Mouse (Mus musculus) heart, embryonic 16.5 days (tissue): ENCODE measurements at regions not wholly inside any gene's neighbourhood (a gene's known extent, or its start where the extent isn't known, plus 50 kb on each side); places are given as distances from the start of the nearest gene placed in this dataset.

Source experiments
- ATAC-seq: fragments of 200-750 bp; cut with Nextera tagmentation; replicated peaks from 2 replicates; pipeline ENCODE4 v1.8.0; 2017; ENCODE audit warnings: moderate number of reproducible peaks; ENCODE audit not compliant: insufficient read depth, low FRiP score; ENCODE audit errors: extremely low read depth
- H3K27ac ChIP-seq: fragments of 300-500 bp; sonication (generic); 2 replicates; pipeline ENCODE4 v1.5.1; 2014; ENCODE audit warnings: mild to moderate bottlenecking, low read length, control low read depth, moderate library complexity
- H3K27me3 ChIP-seq: fragments of 300-500 bp; sonication (generic); 2 replicates; pipeline ENCODE4 v1.6.1; 2014; ENCODE audit warnings: low read length, mixed read lengths; ENCODE audit not compliant: control insufficient read depth, insufficient read depth
- H3K36me3 ChIP-seq: fragments of 300-500 bp; sonication (generic); 2 replicates; pipeline ENCODE4 v1.6.1; 2014; ENCODE audit not compliant: control insufficient read depth, insufficient read depth
- H3K4me1 ChIP-seq: fragments of 300-500 bp; sonication (generic); 2 replicates; pipeline ENCODE4 v1.6.1; 2014; ENCODE audit warnings: low read length, mixed read lengths; ENCODE audit not compliant: control insufficient read depth, insufficient read depth
- H3K4me2 ChIP-seq: fragments of 300-500 bp; sonication (generic); 2 replicates; pipeline ENCODE4 v1.6.1; 2014; ENCODE audit warnings: low read depth, mild to moderate bottlenecking, control low read depth, low read length
- H3K4me3 ChIP-seq: fragments of 300-500 bp; sonication (generic); 2 replicates; pipeline ENCODE4 v1.5.1; 2014; ENCODE audit warnings: mild to moderate bottlenecking, control low read depth, low read length
- H3K9ac ChIP-seq: fragments of 300-500 bp; sonication (generic); 2 replicates; pipeline ENCODE4 v1.6.1; 2014; ENCODE audit warnings: low read length, control low read depth
- H3K9me3 ChIP-seq: fragments of 300-500 bp; sonication (generic); replicated peaks from 2 replicates; pipeline ENCODE4 v1.6.1; 2016; ENCODE audit warnings: low read length; ENCODE audit not compliant: control insufficient read depth
- WGBS: fragments of 180-500 bp; shearing (Covaris S2); extraction: QIAGEN DNeasy Blood & Tissue Kit; methylation state at CpG from one replicate; pipeline ENCODE4 v1.1.7; 2014; 5-methylcytosine and 5-hydroxymethylcytosine counted together

GRCm38 (mm10) chr12:91980321-91980720 is 131.4 kb upstream of the Sel1l start:
- Histone ChIP-seq H3K4me1 (no peaks in the 10 kb centered on the region), H3K27me3 (no peaks in the 10 kb centered on the region), H3K9ac (no peak overlapping the region), H3K4me3 (no peak overlapping the region), H3K36me3 (no peaks in the 10 kb centered on the region), H3K9me3 (no peaks in the 10 kb centered on the region), H3K4me2 (no peak overlapping the region), H3K27ac (no peak overlapping the region)
- no peak for ATAC-seq
- 73% methylated on average over 7 of the region's 7 CpGs for WGBS

- H3K4me3 ChIP-seq = no peak overlapping the region
- H3K36me3 ChIP-seq = no peaks in the 10 kb centered on the region
- H3K27ac ChIP-seq = no peak overlapping the region
- no peaks in the 10 kb centered on the region for H3K9me3 ChIP-seq
- no peaks in the 10 kb centered on the region for H3K4me1 ChIP-seq
- WGBS = 45% methylated on average over 1 of the region's 1 CpGs
- ATAC-seq = no peak
- H3K9ac ChIP-seq = no peak overlapping the region
- no peaks in the 10 kb centered on the region for H3K27me3 ChIP-seq
- no peak overlapping the region for H3K4me2 ChIP-seq
Observed at GRCm38 (mm10) chr12:91971045-91971444, 122.1 kb upstream of the Sel1l start.

GRCm38 (mm10) chr12:91965937-91966336 is 117.0 kb upstream of the Sel1l start:
- H3K36me3 ChIP-seq = no peaks in the 10 kb centered on the region
- 82% methylated on average over 1 of the region's 1 CpGs for WGBS
- no peaks in the 10 kb centered on the region for H3K9me3 ChIP-seq
- H3K4me3 ChIP-seq = no peak overlapping the region
- no peak overlapping the region for H3K27ac ChIP-seq
- H3K4me2 ChIP-seq = no peak overlapping the region
- no peak for ATAC-seq
- peaks cover 6% of the 10 kb centered on the region for H3K4me1 ChIP-seq
- no peak overlapping the region for H3K9ac ChIP-seq
- no peaks in the 10 kb centered on the region for H3K27me3 ChIP-seq

GRCm38 (mm10) chr12:91963239-91963638 is 114.3 kb upstream of the Sel1l start:
- no peaks in the 10 kb centered on the region for H3K27me3 ChIP-seq
- no peaks in the 10 kb centered on the region for H3K9me3 ChIP-seq
- H3K4me2 ChIP-seq = no peak overlapping the region
- no peak overlapping the region for H3K27ac ChIP-seq
- H3K36me3 ChIP-seq = no peaks in the 10 kb centered on the region
- ATAC-seq = no peak
- H3K4me1 ChIP-seq = peaks cover 6% of the 10 kb centered on the region
- H3K9ac ChIP-seq = no peak overlapping the region
- 30% methylated on average over 5 of the region's 5 CpGs for WGBS
- H3K4me3 ChIP-seq = no peak overlapping the region

GRCm38 (mm10) chr12:91958086-91958485 is 109.1 kb upstream of the Sel1l start:
- no peak for ATAC-seq
- Histone ChIP-seq H3K36me3 (no peaks in the 10 kb centered on the region), H3K9me3 (no peaks in the 10 kb centered on the region), H3K4me2 (no peak overlapping the region), H3K27me3 (no peaks in the 10 kb centered on the region), H3K9ac (no peak overlapping the region), H3K27ac (no peak overlapping the region), H3K4me1 (peaks cover 2% of the 10 kb centered on the region; the same call in 1 of the 2 replicates), H3K4me3 (no peak overlapping the region)
- WGBS = 27% methylated on average over 4 of the region's 4 CpGs

- WGBS = 62% methylated on average over 3 of the region's 3 CpGs
- no peak for ATAC-seq
- Histone ChIP-seq H3K36me3 (no peaks in the 10 kb centered on the region), H3K9me3 (no peaks in the 10 kb centered on the region), H3K4me2 (no peak overlapping the region), H3K9ac (no peak overlapping the region), H3K27ac (no peak overlapping the region), H3K4me3 (no peak overlapping the region), H3K4me1 (no peaks in the 10 kb centered on the region), H3K27me3 (no peaks in the 10 kb centered on the region)
Observed at GRCm38 (mm10) chr12:91956411-91956810, 107.5 kb upstream of the Sel1l start.

GRCm38 (mm10) chr12:91948602-91949167 is 99.7 kb upstream of the Sel1l start:
- Histone ChIP-seq H3K9ac (no peak overlapping the region), H3K4me2 (no peak overlapping the region), H3K4me1 (no peaks in the 10 kb centered on the region), H3K27me3 (no peaks in the 10 kb centered on the region), H3K9me3 (no peaks in the 10 kb centered on the region), H3K4me3 (no peak overlapping the region), H3K36me3 (no peaks in the 10 kb centered on the region), H3K27ac (no peak overlapping the region)
- no peak for ATAC-seq
- 58% methylated on average over 8 of the region's 8 CpGs for WGBS

- no peak overlapping the region for H3K9ac ChIP-seq
- no peak for ATAC-seq
- H3K27ac ChIP-seq = no peak overlapping the region
- H3K4me2 ChIP-seq = no peak overlapping the region
- H3K27me3 ChIP-seq = no peaks in the 10 kb centered on the region
- 57% methylated on average over 3 of the region's 3 CpGs for WGBS
- no peaks in the 10 kb centered on the region for H3K36me3 ChIP-seq
- H3K9me3 ChIP-seq = no peaks in the 10 kb centered on the region
- no peak overlapping the region for H3K4me3 ChIP-seq
- no peaks in the 10 kb centered on the region for H3K4me1 ChIP-seq
Observed at GRCm38 (mm10) chr12:91947998-91948397, 99.0 kb upstream of the Sel1l start.

- H3K27me3 ChIP-seq = no peaks in the 10 kb centered on the region
- no peaks in the 10 kb centered on the region for H3K9me3 ChIP-seq
- no peak overlapping the region for H3K27ac ChIP-seq
- no peak overlapping the region for H3K9ac ChIP-seq
- H3K4me2 ChIP-seq = no peak overlapping the region
- no peaks in the 10 kb centered on the region for H3K36me3 ChIP-seq
- 79% methylated on average over 3 of the region's 3 CpGs for WGBS
- no peak for ATAC-seq
- no peaks in the 10 kb centered on the region for H3K4me1 ChIP-seq
- no peak overlapping the region for H3K4me3 ChIP-seq
Observed at GRCm38 (mm10) chr12:91946541-91946940, 97.6 kb upstream of the Sel1l start.
